Mouse (Mus musculus) liver, adult 2 months (tissue): Measurements from ENCODE around the gene Cttnbp2nl. TPM values are rescaled to one million over a fixed set of nuclear protein-coding genes. Genes with fewer than 3 reads are reported as not detected.

Source experiments
- DNase-seq: peaks from one replicate; pipeline ENCODE4 v3.0.0-alpha.2; 2011; ENCODE audit warnings: low read depth, low spot score; ENCODE audit errors: extremely low read depth
- H3K27ac ChIP-seq: fragments of 200-500 bp; replicated peaks from 2 replicates; pipeline ENCODE4 v1.5.1; 2012; ENCODE audit warnings: low read depth, mild to moderate bottlenecking, control low read depth, inconsistent platforms, low read length; ENCODE audit not compliant: insufficient read depth
- H3K27me3 ChIP-seq: fragments of 200-500 bp; 2 replicates; pipeline ENCODE4 v1.6.1; 2012; ENCODE audit warnings: mild to moderate bottlenecking, moderate library complexity, low read length, inconsistent platforms; ENCODE audit not compliant: control insufficient read depth, insufficient read depth
- H3K36me3 ChIP-seq: fragments of 200-500 bp; 2 replicates; pipeline ENCODE4 v1.6.1; 2012; ENCODE audit warnings: low read length, inconsistent platforms; ENCODE audit not compliant: control insufficient read depth, insufficient read depth
- H3K4me1 ChIP-seq: fragments of 200-500 bp; 2 replicates; pipeline ENCODE4 v1.6.1; 2011; ENCODE audit warnings: low read length; ENCODE audit not compliant: control insufficient read depth, insufficient read depth
- H3K4me3 ChIP-seq: fragments of 200-500 bp; 2 replicates; pipeline ENCODE4 v1.5.1; 2011; ENCODE audit warnings: low read depth, mild to moderate bottlenecking, control low read depth, low read length, moderate library complexity; ENCODE audit not compliant: insufficient read depth
- H3K79me2 ChIP-seq: fragments of 200-500 bp; 2 replicates; pipeline ENCODE4 v1.6.1; 2012; ENCODE audit warnings: inconsistent platforms, mild to moderate bottlenecking, low read length, moderate library complexity; ENCODE audit not compliant: control insufficient read depth, insufficient read depth
- H3K9ac ChIP-seq: fragments of 200-500 bp; 2 replicates; pipeline ENCODE4 v1.6.1; 2012; ENCODE audit warnings: low read depth, mild to moderate bottlenecking, control low read depth, inconsistent platforms, low read length
- CTCF ChIP-seq: fragments of 200-500 bp; IDR thresholded peaks from 2 replicates; pipeline ENCODE4 v1.5.1; 2011; ENCODE audit warnings: low read depth, low read length, control low read depth
- POLR2A ChIP-seq: fragments of 200-500 bp; IDR thresholded peaks from 2 replicates; pipeline ENCODE4 v1.6.1; 2011; ENCODE audit warnings: low read length, control low read depth; ENCODE audit not compliant: insufficient read depth; ENCODE audit errors: extremely low read depth
- WGBS: fragments of 180-500 bp; shearing (Covaris S2); methylation state at CpG from one replicate; pipeline ENCODE4 v1.1.7; 2018; 5-methylcytosine and 5-hydroxymethylcytosine counted together
- polyA plus RNA-seq: library from polyadenylated mRNA; depleted of rRNA; stranded (reverse); fragments of >200 nt; gene quantifications from 2 replicates; pipeline ENCODE4 v1.2.3, GENCODE M21; 2012; rRNA removed
- total RNA-seq: library from RNA; depleted of rRNA; stranded (reverse); fragments of >200 nt; gene quantifications from 2 replicates; pipeline ENCODE4 v1.2.3, GENCODE M21; 2014; rRNA removed

Cttnbp2nl gene
- 1.8 and 2.2 TPM in 2 replicates for total RNA-seq
- polyA plus RNA-seq: 0.54 and 0.58 TPM in 2 replicates

- Histone ChIP-seq H3K27me3 (no peaks in the 10 kb centered on the region), H3K27ac (peak within 1 kb of the TSS; percentile 55), H3K4me3 (peak within 1 kb of the TSS; percentile 93), H3K79me2 (peaks cover 7% of the 10 kb centered on the region; the same call in 1 of the 2 replicates), H3K4me1 (peaks cover 4% of the 10 kb centered on the region; the same call in 1 of the 2 replicates), H3K9ac (peak within 1 kb of the TSS; percentile 78), H3K36me3 (no peaks in the 10 kb centered on the region)
- peak; percentile 81 for TF ChIP-seq POLR2A
- TF ChIP-seq CTCF: no peak
- 2% methylated on average over 31 of the region's 31 CpGs for WGBS
- DNase-seq: peak; percentile 91
Observed at GRCm38 (mm10) chr3:105052937-105053697, at the start of gene Cttnbp2nl. TSS of gene Cttnbp2nl (minus strand) at chr3:105053146.

GRCm38 (mm10) chr3:105100270-105100589 lies 47.3 kb upstream of the Cttnbp2nl start:
- no peak overlapping the region for H3K27ac ChIP-seq
- H3K36me3 ChIP-seq: no peaks in the 10 kb centered on the region
- TF ChIP-seq POLR2A (no peak), CTCF (no peak)
- WGBS: 78% methylated on average over 4 of the region's 4 CpGs
- H3K27me3 ChIP-seq: no peaks in the 10 kb centered on the region
- DNase-seq: no peak
- H3K4me1 ChIP-seq: no peaks in the 10 kb centered on the region
- H3K79me2 ChIP-seq: no peaks in the 10 kb centered on the region
- H3K4me3 ChIP-seq: no peak overlapping the region
- H3K9ac ChIP-seq: no peak overlapping the region

- Histone ChIP-seq H3K4me1 (no peaks in the 10 kb centered on the region), H3K4me3 (no peak overlapping the region), H3K27me3 (no peaks in the 10 kb centered on the region), H3K36me3 (no peaks in the 10 kb centered on the region), H3K27ac (no peak overlapping the region), H3K9ac (no peak overlapping the region), H3K79me2 (no peaks in the 10 kb centered on the region)
- DNase-seq: no peak
- 62% methylated on average over 15 of the region's 15 CpGs for WGBS
- TF ChIP-seq POLR2A: no peak
Observed at GRCm38 (mm10) chr3:105099526-105100269, 46.8 kb upstream of the Cttnbp2nl start.

GRCm38 (mm10) chr3:105097581-105097980 lies 44.6 kb upstream of the Cttnbp2nl start:
- H3K4me3 ChIP-seq: no peak overlapping the region
- no peak overlapping the region for H3K9ac ChIP-seq
- H3K36me3 ChIP-seq: no peaks in the 10 kb centered on the region
- WGBS: 83% methylated on average over 4 of the region's 4 CpGs
- no peaks in the 10 kb centered on the region for H3K79me2 ChIP-seq
- DNase-seq: no peak
- no peaks in the 10 kb centered on the region for H3K27me3 ChIP-seq
- no peak for TF ChIP-seq POLR2A
- TF ChIP-seq CTCF: no peak
- no peak overlapping the region for H3K27ac ChIP-seq
- H3K4me1 ChIP-seq: no peaks in the 10 kb centered on the region

GRCm38 (mm10) chr3:105095026-105095425 lies 42.1 kb upstream of the Cttnbp2nl start:
- DNase-seq: no peak
- TF ChIP-seq POLR2A: no peak
- TF ChIP-seq CTCF: no peak
- 82% methylated on average over 5 of the region's 5 CpGs for WGBS
- H3K27ac ChIP-seq: no peak overlapping the region
- no peaks in the 10 kb centered on the region for H3K4me1 ChIP-seq
- H3K4me3 ChIP-seq: no peak overlapping the region
- H3K79me2 ChIP-seq: no peaks in the 10 kb centered on the region
- H3K36me3 ChIP-seq: no peaks in the 10 kb centered on the region
- no peaks in the 10 kb centered on the region for H3K27me3 ChIP-seq
- H3K9ac ChIP-seq: no peak overlapping the region

- H3K27ac ChIP-seq: no peak overlapping the region
- no peak overlapping the region for H3K4me3 ChIP-seq
- no peaks in the 10 kb centered on the region for H3K4me1 ChIP-seq
- no peak for DNase-seq
- no peaks in the 10 kb centered on the region for H3K79me2 ChIP-seq
- H3K9ac ChIP-seq: no peak overlapping the region
- H3K36me3 ChIP-seq: no peaks in the 10 kb centered on the region
- 68% methylated on average over 2 of the region's 2 CpGs for WGBS
- no peaks in the 10 kb centered on the region for H3K27me3 ChIP-seq
- TF ChIP-seq POLR2A: no peak
- no peak for TF ChIP-seq CTCF
Observed at GRCm38 (mm10) chr3:105094448-105094847, 41.5 kb upstream of the Cttnbp2nl start.
